Mouse (Mus musculus): ENCODE results near the gene C9. TPM values are rescaled to one million over a fixed set of nuclear protein-coding genes. Genes with fewer than 3 reads are reported as not detected.

Gene C9
- polyA plus RNA-seq, 1 experiment from 2014 or later: 0.27 TPM

GRCm38 (mm10) chr15:6492386-6492785 lies 47.3 kb downstream of the C9 start:
- Histone ChIP-seq H3K4me3 (no peak overlapping the region), H3K36me3 (no peaks in the 10 kb centered on the region), H3K9me3 (no peaks in the 10 kb centered on the region), H3K4me1 (no peaks in the 10 kb centered on the region), H3K4me2 (replicated peaks) (no peak overlapping the region), H3K9ac (replicated peaks) (no peak overlapping the region), H3K27me3 (no peaks in the 10 kb centered on the region), H3K27ac (replicated peaks) (no peak overlapping the region)
- ATAC-seq (ENCODE audit: low FRiP score, low read depth): no peak
- WGBS: 95% methylated on average over 2 of the region's 2 CpGs

DNA sequence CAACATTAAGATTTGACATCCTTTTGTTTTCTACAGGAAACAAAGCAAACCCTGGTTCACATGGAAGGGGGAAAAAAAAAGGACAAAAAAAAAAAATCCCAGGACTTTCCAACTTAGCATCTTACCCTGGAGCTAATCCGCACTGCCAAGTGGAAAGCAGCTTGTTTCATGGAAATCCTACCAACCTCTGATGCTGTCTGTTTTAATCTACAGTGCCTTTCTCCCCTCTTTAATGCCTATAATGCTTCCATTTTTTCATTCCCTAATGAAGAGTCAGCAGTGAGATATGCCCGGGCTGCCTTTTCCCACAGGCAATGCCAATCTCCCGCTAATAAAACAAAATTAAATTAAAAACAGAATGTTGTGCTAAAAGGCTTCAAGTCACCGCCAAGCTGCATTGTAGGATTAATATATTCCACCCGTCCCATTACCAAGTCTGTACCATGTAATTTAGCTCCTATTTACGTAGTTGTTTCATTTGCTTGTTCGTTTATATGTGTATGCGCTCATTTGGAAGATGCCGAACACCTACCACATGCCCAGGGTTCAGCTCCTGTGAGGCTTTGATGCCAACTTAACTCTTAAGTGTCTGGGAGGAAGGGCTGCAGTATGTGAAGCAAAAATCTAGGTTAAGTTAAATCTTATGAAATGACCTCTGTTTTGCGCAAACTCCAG lies 53.4 kb downstream of the C9 start:
- no peaks in the 10 kb centered on the region for H3K4me1 ChIP-seq
- ATAC-seq (ENCODE audit: low FRiP score, low read depth): no peak
- H3K27me3 ChIP-seq: no peaks in the 10 kb centered on the region
- 76% methylated on average over 10 of the region's 10 CpGs for WGBS
- H3K4me3 ChIP-seq: no peak overlapping the region
- H3K27ac ChIP-seq (replicated peaks): no peak overlapping the region
- no peak overlapping the region for H3K4me2 ChIP-seq (replicated peaks)
- no peaks in the 10 kb centered on the region for H3K36me3 ChIP-seq
- no peak overlapping the region for H3K9ac ChIP-seq (replicated peaks)
- H3K9me3 ChIP-seq: no peaks in the 10 kb centered on the region

DNA sequence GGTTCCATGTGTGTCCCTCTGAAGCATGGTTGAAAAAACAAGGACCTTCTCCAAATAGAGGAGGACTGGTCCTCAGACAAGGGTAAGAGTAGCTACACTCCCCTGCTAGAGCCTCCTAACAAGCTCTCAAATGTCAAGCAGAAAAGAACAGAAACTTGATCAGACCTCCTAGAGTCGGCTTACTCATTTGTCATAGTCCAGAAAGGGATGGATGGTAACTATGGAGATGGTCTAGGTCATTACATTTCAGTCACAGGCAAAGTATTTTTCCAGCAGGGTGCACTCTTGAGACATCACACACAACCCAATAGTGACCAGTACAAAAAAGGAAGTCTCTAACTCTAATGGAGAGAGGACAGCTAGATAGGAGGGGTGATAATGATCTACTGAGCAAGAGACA lies 55.7 kb downstream of the C9 start:
- Histone ChIP-seq H3K4me1 (no peaks in the 10 kb centered on the region), H3K9ac (replicated peaks) (no peak overlapping the region), H3K36me3 (no peaks in the 10 kb centered on the region), H3K9me3 (no peaks in the 10 kb centered on the region), H3K27ac (replicated peaks) (no peak overlapping the region), H3K4me3 (no peak overlapping the region), H3K27me3 (no peaks in the 10 kb centered on the region), H3K4me2 (replicated peaks) (no peak overlapping the region)
- WGBS: 42% methylated on average over 1 of the region's 1 CpGs
- ATAC-seq (ENCODE audit: low FRiP score, low read depth): no peak

DNA sequence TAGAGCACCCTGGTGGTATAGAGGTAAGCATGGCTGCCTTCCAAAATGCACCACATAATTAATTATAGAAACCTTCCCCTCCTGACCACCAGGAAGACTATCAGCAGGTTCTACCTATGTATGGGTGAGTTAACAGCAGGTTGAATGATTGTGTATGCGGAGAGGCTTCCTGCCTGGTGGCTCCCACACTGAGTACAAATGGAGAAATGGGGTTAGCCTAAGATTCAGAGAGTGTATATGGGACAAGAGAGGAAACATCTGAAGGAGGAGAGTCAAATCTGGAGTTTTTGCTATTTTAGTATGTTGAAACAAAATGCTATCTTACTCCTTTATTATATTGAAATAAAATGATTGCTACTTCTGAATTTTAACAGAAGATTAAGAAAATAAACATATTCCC lies 72.4 kb downstream of the C9 start:
- ATAC-seq (ENCODE audit: low FRiP score, low read depth): no peak
- Histone ChIP-seq H3K4me1 (no peaks in the 10 kb centered on the region), H3K27me3 (no peaks in the 10 kb centered on the region), H3K4me2 (replicated peaks) (no peak overlapping the region), H3K9ac (replicated peaks) (no peak overlapping the region), H3K27ac (replicated peaks) (no peak overlapping the region), H3K36me3 (no peaks in the 10 kb centered on the region), H3K4me3 (no peak overlapping the region), H3K9me3 (no peaks in the 10 kb centered on the region)
- 89% methylated on average over 1 of the region's 1 CpGs for WGBS

DNA sequence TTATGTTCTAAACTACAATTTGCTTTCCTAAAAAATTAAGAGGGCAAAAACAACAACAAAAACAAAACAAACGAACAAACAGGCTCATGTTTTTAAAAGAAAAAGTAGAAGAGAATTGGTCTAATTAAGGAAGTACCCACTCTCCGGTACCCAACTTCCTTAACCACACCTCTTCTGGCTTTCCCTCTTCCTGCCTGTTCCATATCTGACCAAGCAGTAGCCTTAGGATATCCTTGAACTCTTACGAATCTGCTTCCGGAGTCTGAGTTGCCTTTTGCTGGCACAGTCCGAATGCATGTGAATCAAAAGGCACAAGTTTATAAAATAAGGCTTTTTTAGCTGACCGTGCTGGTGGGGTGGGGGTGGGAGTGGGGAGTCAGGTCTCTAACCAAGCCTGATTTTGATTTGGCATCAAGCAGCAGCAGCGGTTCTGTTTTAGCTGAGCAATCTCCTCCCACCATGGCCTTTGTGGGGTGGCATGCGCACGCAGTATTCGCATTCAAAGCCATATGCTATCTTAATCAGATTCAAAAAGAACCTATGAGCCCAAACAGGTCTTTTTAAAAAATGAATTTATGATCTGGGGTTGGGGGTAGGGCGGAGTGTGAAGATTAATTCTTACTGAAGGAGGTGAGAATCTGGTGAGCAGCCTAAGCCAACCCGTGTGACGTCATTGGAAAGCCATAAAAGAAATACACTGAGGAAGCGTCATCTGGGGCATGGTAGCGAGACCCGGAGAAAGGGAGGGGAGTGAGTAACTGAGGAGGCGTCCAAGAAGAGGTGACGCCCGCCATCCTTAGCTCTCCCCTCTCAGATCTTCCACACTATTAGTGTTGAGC lies 74.5 kb downstream of the C9 start:
- Histone ChIP-seq H3K9me3 (no peaks in the 10 kb centered on the region), H3K4me3 (no peak overlapping the region), H3K9ac (replicated peaks) (no peak overlapping the region), H3K27ac (replicated peaks) (no peak overlapping the region), H3K27me3 (no peaks in the 10 kb centered on the region), H3K36me3 (no peaks in the 10 kb centered on the region), H3K4me1 (no peaks in the 10 kb centered on the region), H3K4me2 (replicated peaks) (no peak overlapping the region)
- no peak for ATAC-seq (ENCODE audit: low FRiP score, low read depth)
- 92% methylated on average over 19 of the region's 19 CpGs for WGBS

DNA sequence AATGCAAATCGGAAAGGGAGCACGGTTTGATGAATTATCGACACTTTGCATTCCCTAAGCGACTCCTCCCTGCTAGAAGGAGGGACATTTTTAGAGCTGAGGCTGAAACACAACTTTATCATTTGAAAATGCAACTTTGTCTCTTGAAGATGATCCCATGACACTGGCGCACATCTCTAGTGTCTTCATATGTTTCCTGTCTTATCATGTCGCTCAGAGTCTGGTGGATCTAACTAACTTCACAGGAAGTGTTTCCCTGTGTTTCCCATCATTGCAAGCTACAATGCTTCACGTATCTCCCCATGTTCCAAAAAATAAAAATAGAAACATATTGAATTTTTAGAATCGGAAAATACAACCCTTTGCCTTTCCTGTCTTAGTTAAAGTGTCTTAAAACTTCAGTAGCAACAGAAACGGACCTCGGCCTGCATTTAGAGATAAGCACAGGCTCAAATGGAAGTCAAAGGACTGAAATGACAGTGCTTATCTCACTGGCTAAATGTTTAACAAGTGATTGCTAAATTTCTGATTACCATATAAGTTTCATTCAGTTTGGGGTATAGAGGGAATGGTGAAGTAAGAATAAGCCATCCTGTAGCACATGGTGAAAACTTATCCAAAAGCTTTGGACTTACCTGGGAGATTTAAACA lies 75.5 kb downstream of the C9 start:
- 91% methylated on average over 10 of the region's 10 CpGs for WGBS
- no peak for ATAC-seq (ENCODE audit: low FRiP score, low read depth)
- Histone ChIP-seq H3K27ac (replicated peaks) (no peak overlapping the region), H3K9me3 (no peaks in the 10 kb centered on the region), H3K9ac (replicated peaks) (no peak overlapping the region), H3K4me2 (replicated peaks) (no peak overlapping the region), H3K27me3 (no peaks in the 10 kb centered on the region), H3K4me1 (no peaks in the 10 kb centered on the region), H3K4me3 (no peak overlapping the region), H3K36me3 (no peaks in the 10 kb centered on the region)

- no peak for ATAC-seq (ENCODE audit: low FRiP score, low read depth)
- Histone ChIP-seq H3K36me3 (no peaks in the 10 kb centered on the region), H3K9me3 (no peaks in the 10 kb centered on the region), H3K4me3 (no peak within 1 kb of the TSS), H3K4me1 (no peaks in the 10 kb centered on the region), H3K27me3 (no peaks in the 10 kb centered on the region), H3K27ac (replicated peaks) (no peak within 1 kb of the TSS), H3K4me2 (replicated peaks) (no peak within 1 kb of the TSS), H3K9ac (replicated peaks) (no peak within 1 kb of the TSS)
- WGBS: 89% methylated on average over 8 of the region's 8 CpGs
These were observed 77.6 kb downstream of the C9 start, which contains the start of gene Fyb for GRCm38 (mm10) chr15:6522653-6523167. Gene Fyb, plus strand, starts transcription at chr15:6522853.

DNA sequence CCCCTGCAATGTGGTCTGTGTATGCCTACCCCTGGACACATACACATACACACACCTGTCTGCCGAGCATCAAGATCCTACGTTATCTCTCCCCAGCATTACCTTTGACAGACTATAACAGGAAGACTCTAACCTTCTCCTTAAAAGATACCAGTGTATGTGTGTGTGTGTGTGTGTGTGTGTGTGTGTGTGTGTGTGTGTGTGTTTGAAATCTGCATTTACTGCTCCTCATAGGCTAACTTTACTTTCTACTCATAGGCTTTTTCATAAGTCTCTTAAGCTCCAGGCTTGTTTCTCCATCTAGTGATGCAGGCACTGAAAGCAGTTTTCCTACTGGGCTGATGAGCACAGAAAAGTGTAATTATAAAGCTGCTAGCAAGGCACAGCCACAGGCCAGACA lies 79.7 kb downstream of the C9 start:
- 95% methylated on average over 2 of the region's 2 CpGs for WGBS
- H3K9ac ChIP-seq (replicated peaks): no peak overlapping the region
- no peaks in the 10 kb centered on the region for H3K27me3 ChIP-seq
- no peak for ATAC-seq (ENCODE audit: low FRiP score, low read depth)
- no peaks in the 10 kb centered on the region for H3K9me3 ChIP-seq
- H3K4me1 ChIP-seq: no peaks in the 10 kb centered on the region
- H3K4me2 ChIP-seq (replicated peaks): no peak overlapping the region
- H3K36me3 ChIP-seq: no peaks in the 10 kb centered on the region
- no peak overlapping the region for H3K4me3 ChIP-seq
- H3K27ac ChIP-seq (replicated peaks): no peak overlapping the region

- H3K36me3 ChIP-seq: no peaks in the 10 kb centered on the region
- no peak for ATAC-seq (ENCODE audit: low FRiP score, low read depth)
- no peaks in the 10 kb centered on the region for H3K4me1 ChIP-seq
- H3K4me3 ChIP-seq: no peak overlapping the region
- no peak overlapping the region for H3K4me2 ChIP-seq (replicated peaks)
- 89% methylated on average over 3 of the region's 3 CpGs for WGBS
- H3K9ac ChIP-seq (replicated peaks): no peak overlapping the region
- no peaks in the 10 kb centered on the region for H3K27me3 ChIP-seq
- no peak overlapping the region for H3K27ac ChIP-seq (replicated peaks)
- H3K9me3 ChIP-seq: no peaks in the 10 kb centered on the region
These were observed 80.3 kb downstream of the C9 start for GRCm38 (mm10) chr15:6525386-6525785.

- Histone ChIP-seq H3K36me3 (no peaks in the 10 kb centered on the region), H3K9ac (replicated peaks) (no peak overlapping the region), H3K4me1 (no peaks in the 10 kb centered on the region), H3K27ac (replicated peaks) (no peak overlapping the region), H3K9me3 (no peaks in the 10 kb centered on the region), H3K4me2 (replicated peaks) (no peak overlapping the region), H3K4me3 (no peak overlapping the region), H3K27me3 (no peaks in the 10 kb centered on the region)
- WGBS: 97% methylated on average over 3 of the region's 3 CpGs
- no peak for ATAC-seq (ENCODE audit: low FRiP score, low read depth)
These were observed 88.8 kb downstream of the C9 start for GRCm38 (mm10) chr15:6533858-6534343.

GRCm38 (mm10) chr15:6534592-6534991 lies 89.5 kb downstream of the C9 start:
- Histone ChIP-seq H3K36me3 (no peaks in the 10 kb centered on the region), H3K9me3 (no peaks in the 10 kb centered on the region), H3K27ac (replicated peaks) (no peak overlapping the region), H3K9ac (replicated peaks) (no peak overlapping the region), H3K4me3 (no peak overlapping the region), H3K27me3 (no peaks in the 10 kb centered on the region), H3K4me1 (no peaks in the 10 kb centered on the region), H3K4me2 (replicated peaks) (no peak overlapping the region)
- no peak for ATAC-seq (ENCODE audit: low FRiP score, low read depth)
- WGBS: 88% methylated on average over 8 of the region's 8 CpGs
